Mouse (Mus musculus): Measurements from ENCODE around the gene Tmcc2. TPM values are rescaled to one million over a fixed set of nuclear protein-coding genes. Genes with fewer than 3 reads are reported as not detected.

Gene Tmcc2
- total RNA-seq, 2 experiments from 2014 or later: 29.4 to 40.8 TPM

DNA sequence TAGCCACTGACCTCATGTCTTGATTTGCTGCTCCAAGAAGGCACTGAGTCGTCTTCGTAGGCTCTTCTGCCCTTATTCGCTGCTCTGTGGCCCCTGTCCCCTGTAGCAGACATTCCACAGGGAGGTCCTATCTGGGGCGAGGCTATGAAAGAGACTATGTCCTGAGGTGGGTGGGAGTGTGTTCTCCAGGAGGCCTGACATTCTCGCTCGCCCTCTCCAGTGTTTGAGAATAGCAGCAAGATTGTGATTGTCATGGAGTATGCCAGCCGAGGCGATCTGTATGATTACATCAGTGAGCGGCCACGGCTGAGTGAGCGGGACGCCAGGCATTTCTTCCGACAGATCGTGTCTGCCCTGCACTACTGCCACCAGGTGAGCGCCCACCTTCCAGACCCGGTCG, 63.6 kb downstream of the Tmcc2 start:
- no peak for TF ChIP-seq CTCF (IDR thresholded peaks at IDR 0.05)
- DNase-seq: no peak
- intact Hi-C loops (cut with DNase I): no loop called here

DNA sequence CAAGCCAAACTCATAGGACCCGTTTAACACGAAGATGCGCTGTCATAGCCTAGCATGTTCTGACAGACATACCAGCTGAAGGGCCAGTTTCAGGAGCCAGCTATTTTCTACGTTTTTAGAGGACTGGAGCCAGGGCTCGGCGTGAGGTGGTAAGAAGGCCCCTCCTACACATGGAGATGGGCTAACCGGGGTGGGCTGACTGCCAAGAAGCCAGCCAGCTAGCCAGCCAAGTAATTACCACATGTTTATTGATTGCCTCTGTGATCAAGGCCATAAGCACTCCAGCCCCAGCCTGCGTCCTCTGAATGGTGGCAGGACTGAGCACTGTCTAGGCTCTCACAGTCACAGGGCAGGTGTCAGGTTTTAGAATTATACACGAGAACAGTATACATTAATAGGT, 64.3 kb downstream of the Tmcc2 start:
- no peak overlapping the region for H3K27ac ChIP-seq
- DNase-seq: no peak
- intact Hi-C loops (cut with DNase I): no loop called here
- no peak overlapping the region for H3K4me3 ChIP-seq
- no peak for TF ChIP-seq CTCF (IDR thresholded peaks at IDR 0.05)

More for the DNA sequence above, 63.6 kb downstream of the Tmcc2 start:
- Histone ChIP-seq H3K4me3 (no peak overlapping the region), H3K27ac (no peak overlapping the region)

DNA sequence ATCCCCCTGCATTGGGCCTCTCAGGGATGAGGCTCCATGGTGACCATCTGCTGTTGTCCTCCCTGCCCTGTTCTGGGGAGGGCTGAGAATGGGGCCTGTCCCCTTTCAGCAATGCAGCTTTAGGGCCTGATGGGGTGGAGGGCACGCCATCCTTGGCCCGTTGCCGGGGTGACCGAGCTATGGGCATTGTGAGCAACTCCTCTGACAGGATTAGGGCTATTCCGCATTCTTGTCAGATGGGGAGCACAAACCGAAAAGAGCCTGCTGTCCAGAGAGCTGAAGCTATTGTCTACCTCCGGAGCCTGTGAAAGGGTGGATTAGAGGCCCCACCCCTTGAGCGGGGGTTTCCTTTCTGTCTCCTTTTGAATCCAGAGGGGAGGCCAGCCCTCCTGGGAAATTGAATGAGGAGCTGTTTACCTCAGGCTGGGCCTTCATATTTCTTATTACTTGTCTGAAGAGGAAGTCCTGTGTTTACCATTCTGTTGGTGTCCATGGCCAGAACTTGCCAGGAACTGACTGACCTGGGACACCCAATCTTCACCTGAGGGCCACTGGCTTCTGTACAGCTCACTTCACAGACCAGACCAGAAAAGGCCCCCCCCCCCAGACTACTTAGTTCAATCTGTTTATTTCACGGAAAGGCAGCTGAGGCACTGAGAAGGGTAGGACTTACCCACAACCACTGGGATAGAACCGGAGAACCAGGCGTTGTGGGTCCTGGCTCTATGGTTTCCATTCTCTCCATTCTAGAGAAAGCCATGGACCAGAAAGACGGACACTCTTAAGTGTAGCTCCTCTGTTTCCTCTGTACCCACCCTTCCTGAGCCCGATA, 68.2 kb downstream of the Tmcc2 start:
- H3K4me3 ChIP-seq: no peak overlapping the region
- TF ChIP-seq CTCF (IDR thresholded peaks at IDR 0.05): no peak
- DNase-seq: no peak
- intact Hi-C loops (cut with DNase I): no loop called here
- peak overlapping the region; percentile 43 for H3K27ac ChIP-seq

DNA sequence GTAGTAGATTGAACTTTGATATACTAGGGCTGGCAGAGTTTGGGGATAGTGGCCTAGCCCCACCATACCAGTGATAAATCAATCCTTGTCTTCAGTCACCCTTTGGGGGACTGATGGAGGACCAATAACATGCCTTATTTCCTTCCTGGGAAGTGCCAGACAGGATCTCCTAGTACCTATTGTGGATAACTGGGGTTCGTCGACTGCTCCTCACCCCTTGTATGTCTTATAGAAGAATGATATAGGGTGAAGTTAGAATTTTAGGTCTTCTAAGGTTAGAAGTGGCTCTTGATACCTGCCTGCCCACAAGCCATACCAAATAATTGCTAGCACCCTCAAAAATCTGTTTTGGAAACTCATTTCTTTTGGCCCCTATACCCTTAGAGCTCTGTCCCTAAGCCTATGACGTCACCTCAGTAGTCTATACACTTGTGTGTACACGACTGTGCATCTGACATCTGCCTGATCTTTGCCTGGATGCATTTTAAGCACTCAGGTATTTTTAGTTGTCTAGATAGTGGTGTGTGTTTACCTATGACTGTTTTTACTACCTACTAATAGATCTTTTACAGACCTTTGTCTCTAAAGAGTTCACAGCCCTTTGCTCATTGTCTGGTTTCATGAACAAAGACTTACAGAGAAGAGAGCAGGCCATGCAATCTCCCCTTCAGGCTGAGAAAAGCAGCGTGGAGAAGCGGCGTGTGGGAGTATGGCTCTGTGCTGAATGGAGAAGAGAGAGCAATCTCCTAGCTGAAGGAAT, 69.1 kb downstream of the Tmcc2 start:
- H3K4me3 ChIP-seq: no peak overlapping the region
- peak overlapping the region; percentile 43 for H3K27ac ChIP-seq
- no peak for TF ChIP-seq CTCF (IDR thresholded peaks at IDR 0.05)
- DNase-seq: no peak
- intact Hi-C loops (cut with DNase I): no loop called here

DNA sequence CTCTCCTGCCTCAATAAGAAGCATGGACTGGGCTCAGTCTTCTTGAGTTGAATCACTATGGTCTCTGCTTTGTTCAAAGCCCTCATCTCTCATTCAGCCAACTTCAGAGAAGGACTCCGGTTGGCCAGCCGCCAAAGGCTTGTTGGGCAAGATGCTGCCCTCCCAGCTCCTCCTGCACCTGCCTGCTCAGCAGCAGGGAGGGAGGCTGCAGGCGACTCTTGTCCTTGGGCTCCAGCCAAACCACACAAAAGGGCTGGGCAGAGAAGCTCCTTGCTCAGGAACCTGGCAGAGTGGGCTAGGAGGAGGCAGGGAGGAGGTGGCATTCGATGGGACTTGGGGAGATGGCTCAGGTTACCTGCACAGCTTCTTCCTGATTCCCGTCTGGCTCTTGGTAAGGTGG, 71.8 kb downstream of the Tmcc2 start:
- DNase-seq: peak; percentile 75
- intact Hi-C loops (cut with DNase I): no loop called here
- TF ChIP-seq CTCF (IDR thresholded peaks at IDR 0.05): no peak
- Histone ChIP-seq H3K4me3 (no peak overlapping the region), H3K27ac (peak overlapping the region; percentile 86)

DNA sequence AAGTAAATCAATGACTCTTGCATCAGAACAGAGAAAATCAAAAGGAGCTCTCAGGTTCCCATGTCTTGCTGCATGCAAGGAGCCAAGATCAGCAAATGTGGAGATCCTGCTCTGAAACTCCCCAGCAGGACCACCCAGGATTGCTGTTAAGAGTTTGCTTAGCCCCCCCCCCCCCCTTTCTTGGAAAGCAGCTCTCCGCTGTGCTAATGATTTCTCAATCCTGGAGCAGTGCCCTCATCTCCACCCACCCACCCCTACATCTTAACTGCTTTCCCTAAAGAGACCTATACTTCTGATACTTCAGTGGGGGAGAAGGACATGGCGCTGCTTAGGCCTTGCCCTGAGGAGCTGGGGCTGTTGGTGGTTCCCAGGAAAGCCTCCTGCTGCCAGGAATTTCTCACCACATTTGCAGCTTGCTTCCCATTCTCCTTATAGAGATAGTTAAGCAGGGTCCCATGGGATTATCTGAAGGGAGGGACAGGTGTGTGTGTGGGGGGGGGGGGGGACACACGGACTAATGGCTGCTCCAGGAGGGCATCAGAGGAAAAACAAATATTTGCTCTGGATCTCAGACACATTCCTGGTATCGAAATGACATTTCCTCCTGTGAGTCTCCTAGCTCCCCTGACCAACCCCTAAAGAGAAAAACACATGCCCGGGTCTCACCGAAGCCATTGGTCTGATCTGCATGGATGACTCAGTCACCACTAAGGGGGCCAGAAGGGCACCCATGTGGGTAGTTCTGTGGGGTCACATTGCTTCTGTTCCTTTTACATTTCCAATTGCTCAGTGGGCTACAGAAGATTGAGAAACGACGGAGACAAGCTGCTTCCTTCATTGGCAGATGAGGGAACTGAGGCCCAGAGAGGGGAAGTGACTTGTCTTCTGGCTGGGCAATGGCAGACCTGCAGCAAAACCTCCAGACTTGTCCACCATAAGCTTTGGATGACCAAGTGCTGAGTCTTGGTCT, 72.9 kb downstream of the Tmcc2 start:
- intact Hi-C loops (cut with DNase I): no loop called here
- no peak for TF ChIP-seq CTCF (IDR thresholded peaks at IDR 0.05)
- DNase-seq: no peak
- Histone ChIP-seq H3K4me3 (peak overlapping the region; percentile 79), H3K27ac (peak overlapping the region; percentile 86)

DNA sequence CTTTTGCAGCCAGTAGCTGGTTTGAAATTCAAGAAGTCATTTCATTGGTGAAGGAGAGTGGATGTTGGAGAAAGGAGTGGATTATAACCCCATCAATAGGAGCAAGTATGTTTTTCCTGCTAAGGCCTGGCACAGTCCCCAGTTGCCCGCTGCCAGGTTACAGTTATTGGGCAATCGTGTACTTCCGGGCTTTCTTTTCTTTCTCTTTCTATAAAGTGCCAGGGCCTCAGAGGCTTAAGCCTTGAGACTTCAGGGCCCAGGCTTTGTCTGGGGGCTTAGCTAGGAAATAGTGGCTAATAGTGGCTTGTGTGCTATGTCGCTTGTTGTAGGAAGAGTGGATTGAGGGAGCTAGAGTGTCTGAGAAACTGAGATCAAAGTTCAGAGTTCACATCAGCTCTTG, 73.7 kb downstream of the Tmcc2 start:
- TF ChIP-seq CTCF (IDR thresholded peaks at IDR 0.05): no peak
- Histone ChIP-seq H3K4me3 (peak overlapping the region; percentile 79), H3K27ac (peak overlapping the region; percentile 86)
- DNase-seq: peak; percentile 52
- intact Hi-C loops (cut with DNase I): no loop called here

DNA sequence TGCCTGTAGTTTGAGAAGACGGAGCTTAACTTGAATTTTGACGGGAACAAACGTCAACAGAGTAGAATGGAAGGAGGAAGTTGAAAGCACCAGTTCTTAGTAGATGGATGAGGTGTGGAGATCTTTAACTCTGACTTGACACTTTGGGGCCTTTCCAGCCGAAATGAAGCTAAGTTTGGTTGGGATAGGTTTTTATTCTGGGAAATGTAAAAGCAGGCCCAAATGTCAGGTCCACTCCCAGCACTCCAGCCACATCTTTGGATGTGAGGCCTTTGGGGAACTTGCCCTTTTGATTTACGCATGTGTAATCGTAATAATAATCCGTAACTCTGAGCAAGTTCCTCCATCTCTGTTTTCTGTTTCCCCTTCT, 74.5 kb downstream of the Tmcc2 start:
- intact Hi-C loops (cut with DNase I): no loop called here
- no peak for DNase-seq
- peak overlapping the region; percentile 86 for H3K27ac ChIP-seq
- no peak for TF ChIP-seq CTCF (IDR thresholded peaks at IDR 0.05)
- H3K4me3 ChIP-seq: peak overlapping the region; percentile 79

DNA sequence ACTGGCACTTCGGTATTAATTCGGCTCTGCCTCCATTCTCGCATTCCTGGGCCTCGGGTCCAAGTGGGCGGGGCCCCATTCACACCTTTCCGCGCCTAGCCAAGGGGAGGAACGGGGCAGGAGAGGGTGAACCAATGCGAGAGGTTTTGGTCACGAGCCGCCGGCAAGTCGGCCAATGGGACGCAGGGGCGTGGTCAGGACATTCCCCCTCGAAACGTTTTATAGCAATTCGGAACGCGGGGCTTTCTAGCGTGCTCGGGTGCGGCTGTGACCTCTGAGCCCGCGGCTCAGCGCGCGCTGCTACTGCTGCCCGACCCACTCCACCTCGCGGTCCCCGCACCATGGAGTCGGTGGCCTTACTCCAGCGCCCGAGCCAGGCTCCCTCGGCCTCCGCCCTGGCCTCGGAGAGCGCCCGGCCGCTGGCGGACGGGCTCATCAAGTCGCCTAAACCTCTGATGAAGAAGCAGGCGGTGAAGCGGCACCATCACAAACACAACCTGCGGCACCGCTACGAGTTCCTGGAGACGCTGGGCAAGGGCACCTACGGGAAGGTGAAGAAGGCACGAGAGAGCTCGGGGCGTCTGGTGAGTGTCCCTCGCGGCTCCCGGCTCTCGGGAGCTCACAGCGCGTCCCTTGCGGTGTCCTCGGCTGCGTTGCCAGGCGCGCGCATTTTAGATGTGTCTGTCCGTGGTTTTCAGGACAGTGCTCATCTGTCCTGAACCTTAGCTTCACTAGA, 75.0 kb downstream of the Tmcc2 start, which contains the start of gene Nuak2:
TSS of gene Nuak2 (plus strand) at position 238 of the 736 bp plus-strand sequence.
- peak; percentile 91 for DNase-seq
- intact Hi-C loops (cut with DNase I): no loop called here
- Histone ChIP-seq H3K4me3 (peak within 1 kb of the TSS; percentile 79), H3K27ac (peak within 1 kb of the TSS; percentile 86)
- TF ChIP-seq CTCF (IDR thresholded peaks at IDR 0.05): no peak

DNA sequence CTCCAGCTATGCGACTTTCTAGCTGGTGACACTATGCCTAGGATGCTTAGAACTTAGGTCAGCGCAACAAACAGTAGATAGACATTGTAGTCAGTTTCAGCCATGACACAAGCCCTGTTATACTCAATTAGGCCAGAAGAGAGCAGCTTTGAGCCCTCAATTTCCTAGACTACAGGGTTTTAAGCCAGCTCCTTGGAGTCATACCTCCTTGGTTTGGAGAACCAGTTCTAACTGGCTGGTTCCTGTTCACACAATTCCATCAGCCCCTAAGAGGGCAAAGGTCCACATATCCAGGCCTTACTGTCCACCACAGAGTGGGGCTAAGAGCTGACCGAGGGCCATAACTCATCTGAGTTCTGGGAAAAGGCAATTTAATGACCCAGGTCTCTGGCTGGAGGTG, 78.4 kb downstream of the Tmcc2 start:
- intact Hi-C loops (cut with DNase I): loop anchor here (1.0 kb wide), 1 partner anchor 43 kb away; no protein-coding TSS in a partner anchor
- Histone ChIP-seq H3K27ac (no peak overlapping the region), H3K4me3 (no peak overlapping the region)
- DNase-seq: peak; percentile 54
- peak; percentile 77 for TF ChIP-seq CTCF (IDR thresholded peaks at IDR 0.05)

DNA sequence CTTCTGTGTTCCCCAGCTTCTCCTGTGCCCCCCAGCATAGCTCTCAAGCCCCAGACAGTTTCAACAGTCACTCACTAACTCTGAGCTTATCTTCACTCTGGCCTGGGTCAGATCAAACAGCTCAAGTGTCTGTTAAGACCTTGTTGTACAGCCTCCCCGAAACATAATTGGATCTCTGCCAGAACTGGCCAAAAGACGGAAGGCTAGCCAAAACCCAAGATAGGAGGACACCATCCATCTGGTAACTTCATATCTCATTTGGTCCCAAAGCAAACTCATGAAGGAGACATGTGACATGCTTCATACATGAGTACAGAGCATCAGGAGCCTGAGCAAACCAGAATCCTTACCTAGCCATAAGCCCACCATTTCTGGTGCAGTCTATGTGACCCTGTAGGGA, 79.0 kb downstream of the Tmcc2 start:
- no peak overlapping the region for H3K4me3 ChIP-seq
- no peak for TF ChIP-seq CTCF (IDR thresholded peaks at IDR 0.05)
- intact Hi-C loops (cut with DNase I): loop anchor here (1.0 kb wide), 1 partner anchor 43 kb away; no protein-coding TSS in a partner anchor
- H3K27ac ChIP-seq: no peak overlapping the region
- DNase-seq: no peak

Measured in gastrocnemius, adult 2 months (tissue).